Mouse (Mus musculus): Measurements from ENCODE around the gene Olfr896-ps1.

Gene Olfr896-ps1

DNA sequence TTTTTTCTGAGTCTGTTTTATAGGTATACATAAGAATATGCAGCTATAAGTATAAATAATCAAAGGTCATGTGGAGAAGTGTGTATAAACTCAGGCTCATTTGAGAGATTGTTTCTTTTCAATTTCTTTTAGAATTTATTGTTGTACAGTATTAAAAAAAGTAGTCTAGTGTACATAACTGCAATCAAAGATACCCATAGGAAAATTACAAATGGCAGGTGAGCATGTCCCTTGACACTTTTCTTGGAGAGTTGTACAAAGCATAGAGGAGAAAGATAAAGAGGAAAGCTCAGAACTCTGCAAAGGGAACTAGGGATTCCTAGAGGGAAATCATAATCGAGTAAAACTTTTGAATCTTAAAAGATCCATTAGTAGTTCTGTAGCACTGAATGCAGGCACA, at the start of gene Olfr896-ps1:
Gene Olfr896-ps1, plus strand, starts transcription at position 301 of the 400 bp plus-strand sequence.
- DNase-seq (ENCODE audit: low read depth): no peak

DNA sequence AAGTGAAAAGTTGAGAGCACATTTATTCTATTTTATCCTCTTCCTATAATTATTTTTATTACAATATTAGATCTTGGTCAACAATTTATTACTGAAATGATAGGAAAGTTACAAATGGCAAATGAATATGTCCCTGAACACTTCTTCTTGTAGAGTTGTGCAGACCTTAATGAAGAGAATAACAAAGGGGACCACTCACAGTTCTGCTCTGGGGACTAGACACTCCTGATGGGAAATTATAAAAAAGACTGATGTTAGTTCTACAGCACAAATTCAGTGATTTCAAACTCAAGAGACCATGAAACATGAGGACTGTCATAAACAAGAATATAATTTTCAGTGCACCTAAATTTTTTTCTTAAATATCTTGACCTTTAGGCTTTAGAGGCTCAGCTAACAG, 38.4 kb upstream of the Olfr896-ps1 start, which contains the start of gene Olfr143:
Gene Olfr143, plus strand, starts transcription at position 301 of the 400 bp plus-strand sequence.
- DNase-seq (ENCODE audit: low read depth): no peak

DNA sequence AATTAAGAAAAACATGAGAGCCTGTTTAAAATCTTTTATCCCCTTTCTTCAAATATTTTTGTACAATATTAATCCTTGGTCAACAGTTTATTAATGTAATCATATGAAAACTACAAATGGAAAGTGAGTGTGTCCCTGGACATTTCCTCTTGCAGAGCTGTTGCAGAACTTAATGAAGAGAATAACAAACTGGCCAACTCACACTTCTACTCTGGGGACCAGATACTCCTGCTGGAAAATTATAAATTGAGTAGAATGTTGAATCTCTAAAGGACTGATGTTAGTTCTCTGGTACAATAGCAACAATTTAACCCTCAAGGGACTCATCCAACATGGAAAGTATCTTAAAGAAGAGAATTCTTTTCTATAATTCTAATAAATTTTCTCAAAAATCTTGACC, 23.4 kb upstream of the Olfr896-ps1 start, which contains the start of gene Olfr895:
Gene Olfr895, plus strand, starts transcription at position 301 of the 400 bp plus-strand sequence.
- no peak for DNase-seq (ENCODE audit: low read depth)

DNA sequence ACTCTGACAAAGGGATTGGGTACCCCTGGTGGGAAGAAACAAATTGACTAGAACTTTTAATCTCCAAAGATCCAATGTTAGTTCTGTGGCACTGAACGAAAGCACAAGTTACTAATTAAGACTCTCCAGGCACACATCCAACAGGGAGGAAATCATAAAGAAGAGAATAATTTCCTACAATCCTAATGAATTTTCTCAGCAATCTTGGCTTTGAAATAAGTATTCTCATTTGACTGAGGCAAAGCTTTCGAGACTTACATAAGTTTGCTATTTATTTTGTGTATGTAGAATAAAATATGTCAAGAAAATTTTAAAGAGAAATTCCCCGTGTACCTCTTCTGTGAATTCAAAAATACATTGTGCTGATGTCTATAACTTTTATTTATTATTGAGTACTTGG, 37.9 kb downstream of the Olfr896-ps1 start, which contains the start of gene Olfr25:
Gene Olfr25, plus strand, starts transcription at position 301 of the 400 bp plus-strand sequence.
- no peak for DNase-seq (ENCODE audit: low read depth)
